Mouse (Mus musculus) E14TG2a.4 (cell line): ENCODE data around the gene Efemp2.

Experiments
- H3K27me3 ChIP-seq: 2 replicates; pipeline ENCODE4 v1.6.1; 2014; ENCODE audit warnings: low read length, control low read depth; ENCODE audit not compliant: insufficient read depth
- H3K36me3 ChIP-seq: 2 replicates; pipeline ENCODE4 v1.6.1; 2014; ENCODE audit warnings: low read length, control low read depth; ENCODE audit not compliant: insufficient read depth
- H3K4me1 ChIP-seq: replicated peaks from 2 replicates; pipeline ENCODE4 v1.6.1; 2014; ENCODE audit warnings: low read depth, low read length, control low read depth
- H3K4me3 ChIP-seq: replicated peaks from 2 replicates; pipeline ENCODE4 v1.5.1; 2014; ENCODE audit warnings: mild to moderate bottlenecking, low read length
- H3K9me3 ChIP-seq: 2 replicates; pipeline ENCODE4 v1.6.1; 2014; ENCODE audit warnings: low read length, control low read depth
- CTCF ChIP-seq: conservative IDR thresholded peaks from 2 replicates; pipeline ENCODE4 v1.5.1; 2014; ENCODE audit warnings: low read length
- NANOG ChIP-seq: IDR thresholded peaks from 2 replicates; pipeline ENCODE4 v1.6.1; 2014; ENCODE audit warnings: borderline replicate concordance, low read length, mixed read lengths
- POU5F1 ChIP-seq: IDR thresholded peaks from 2 replicates; pipeline ENCODE4 v1.6.1; 2014; ENCODE audit warnings: low read length, borderline replicate concordance

The Efemp2 gene

DNA sequence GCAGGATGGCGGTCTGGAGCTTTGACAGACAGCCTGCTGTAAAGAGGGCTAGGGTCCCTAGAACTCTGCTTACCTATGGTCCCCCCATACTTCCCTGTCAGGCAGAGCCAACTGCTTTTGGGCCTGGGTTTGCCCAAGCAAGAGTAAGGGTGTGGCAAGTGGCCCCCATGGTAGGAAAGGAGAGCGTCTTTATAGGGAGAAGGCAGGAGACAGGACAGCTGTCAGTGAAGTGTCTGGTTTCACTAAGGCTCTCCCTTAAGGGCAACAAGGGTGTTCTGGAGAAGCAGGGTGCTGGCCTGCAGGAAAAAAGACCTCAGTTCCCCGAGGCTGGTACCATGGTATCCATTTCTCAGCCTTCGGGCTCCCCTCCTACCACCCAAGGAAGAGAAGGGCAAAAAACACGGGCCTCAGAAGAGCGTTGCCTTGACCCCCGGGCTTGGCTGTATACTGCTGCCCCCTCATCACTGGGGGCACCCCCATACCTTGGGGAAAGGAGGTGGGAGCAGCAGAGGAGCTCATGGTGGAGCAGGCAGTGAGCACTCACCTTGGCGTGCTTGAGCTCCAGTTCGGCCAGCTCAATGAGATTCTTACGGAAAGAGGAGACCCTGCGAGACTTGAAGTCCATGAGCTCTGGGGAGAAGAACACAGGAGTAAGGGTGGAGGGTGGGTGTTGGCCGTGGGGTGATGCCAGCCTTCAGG is 21.7 kb downstream of the Efemp2 start:
- no peaks in the 10 kb centered on the region for H3K27me3 ChIP-seq
- no peak for TF ChIP-seq NANOG
- no peak for TF ChIP-seq CTCF
- TF ChIP-seq POU5F1, result no peak
- peaks cover 65% of the 10 kb centered on the region for H3K4me1 ChIP-seq
- H3K36me3 ChIP-seq, result peaks cover 68% of the 10 kb centered on the region
- H3K4me3 ChIP-seq, result peak overlapping the region; percentile 23; the same call in 1 of the 2 replicates
- H3K9me3 ChIP-seq, result no peaks in the 10 kb centered on the region

DNA sequence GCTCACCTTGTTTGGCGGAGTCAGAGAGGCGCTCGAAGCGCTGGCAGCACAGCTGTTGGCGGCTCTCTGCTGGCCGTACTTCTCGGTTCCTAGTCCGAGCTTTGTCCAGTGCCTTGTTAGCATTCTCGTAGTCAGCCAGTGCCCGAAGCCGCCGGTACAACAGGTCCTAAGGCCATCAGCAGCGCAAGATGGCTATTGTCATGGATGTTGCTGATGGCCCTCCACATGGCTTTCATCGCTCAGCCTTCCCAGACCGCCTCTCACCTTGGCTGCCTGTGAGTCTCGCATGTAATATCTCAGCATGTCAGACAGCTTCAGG is 22.3 kb downstream of the Efemp2 start:
- H3K4me1 ChIP-seq, result peaks cover 65% of the 10 kb centered on the region
- TF ChIP-seq CTCF (no peak), NANOG (peak; percentile 5; the same call in 1 of the 2 replicates)
- peaks cover 68% of the 10 kb centered on the region for H3K36me3 ChIP-seq
- no peaks in the 10 kb centered on the region for H3K27me3 ChIP-seq
- H3K9me3 ChIP-seq, result no peaks in the 10 kb centered on the region
- peak overlapping the region; percentile 23; the same call in 1 of the 2 replicates for H3K4me3 ChIP-seq

DNA sequence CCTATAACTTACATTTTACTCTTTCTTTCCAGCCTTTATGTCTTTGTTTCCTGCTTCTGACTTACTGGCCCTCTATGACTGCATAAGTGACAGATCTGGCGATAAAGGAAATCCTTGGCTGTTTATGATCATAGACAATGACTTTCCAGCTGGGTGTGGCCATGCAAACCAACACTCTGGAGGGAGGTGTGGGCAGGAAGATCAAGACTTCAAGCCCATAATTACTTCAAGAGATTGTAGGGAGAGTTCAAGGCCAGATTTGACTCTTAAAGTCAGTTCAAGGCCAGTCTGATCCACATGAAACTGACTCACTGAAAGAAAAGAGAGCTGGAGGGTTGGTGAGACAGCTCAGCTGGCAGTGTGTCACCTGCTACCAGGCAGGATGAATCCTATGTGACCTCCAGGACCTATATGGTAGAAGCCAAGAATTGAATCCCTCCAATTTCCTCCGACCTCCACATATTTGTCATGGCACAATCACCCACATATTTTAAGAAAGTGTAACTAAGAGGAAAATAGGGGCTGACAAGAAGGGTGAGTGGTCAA is 26.6 kb downstream of the Efemp2 start:
- peaks cover 30% of the 10 kb centered on the region for H3K36me3 ChIP-seq

DNA sequence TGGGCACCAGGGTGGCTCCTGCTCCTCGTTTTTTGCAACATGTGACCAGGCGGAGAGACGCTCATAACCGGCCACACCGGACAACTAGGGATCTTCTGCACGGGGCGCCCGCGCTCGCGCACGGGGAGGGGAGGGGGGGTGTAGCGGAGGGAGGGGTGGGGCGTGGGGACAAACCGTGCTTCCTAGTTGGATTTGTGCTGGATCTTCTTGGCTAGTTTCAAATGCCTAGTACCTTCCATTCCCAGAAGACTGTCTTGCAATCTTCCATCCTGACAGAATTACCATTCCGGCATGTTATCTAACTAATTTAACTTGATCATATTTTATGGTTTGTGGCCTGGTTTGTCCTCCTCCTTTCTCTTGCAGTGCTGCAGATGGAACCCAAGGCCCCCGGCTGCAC is 29.9 kb downstream of the Efemp2 start, which contains the start of gene 1700020D05Rik:
Gene 1700020D05Rik, minus strand, starts transcription at position 101 of the 400 bp plus-strand sequence.
- peaks cover 22% of the 10 kb centered on the region for H3K4me1 ChIP-seq
- H3K9me3 ChIP-seq, result no peaks in the 10 kb centered on the region
- H3K27me3 ChIP-seq, result peaks cover 11% of the 10 kb centered on the region
- H3K36me3 ChIP-seq, result no peaks in the 10 kb centered on the region
- H3K4me3 ChIP-seq, result peak within 1 kb of the TSS; percentile 67
- TF ChIP-seq NANOG, result no peak
- no peak for TF ChIP-seq CTCF
- TF ChIP-seq POU5F1, result no peak

More for the DNA sequence above, 26.6 kb downstream of the Efemp2 start:
- H3K27me3 ChIP-seq, result peaks cover 11% of the 10 kb centered on the region
- no peak for TF ChIP-seq NANOG
- TF ChIP-seq POU5F1, result no peak
- TF ChIP-seq CTCF, result no peak
- H3K9me3 ChIP-seq, result no peaks in the 10 kb centered on the region
- H3K4me1 ChIP-seq, result peaks cover 43% of the 10 kb centered on the region
- no peak overlapping the region for H3K4me3 ChIP-seq

DNA sequence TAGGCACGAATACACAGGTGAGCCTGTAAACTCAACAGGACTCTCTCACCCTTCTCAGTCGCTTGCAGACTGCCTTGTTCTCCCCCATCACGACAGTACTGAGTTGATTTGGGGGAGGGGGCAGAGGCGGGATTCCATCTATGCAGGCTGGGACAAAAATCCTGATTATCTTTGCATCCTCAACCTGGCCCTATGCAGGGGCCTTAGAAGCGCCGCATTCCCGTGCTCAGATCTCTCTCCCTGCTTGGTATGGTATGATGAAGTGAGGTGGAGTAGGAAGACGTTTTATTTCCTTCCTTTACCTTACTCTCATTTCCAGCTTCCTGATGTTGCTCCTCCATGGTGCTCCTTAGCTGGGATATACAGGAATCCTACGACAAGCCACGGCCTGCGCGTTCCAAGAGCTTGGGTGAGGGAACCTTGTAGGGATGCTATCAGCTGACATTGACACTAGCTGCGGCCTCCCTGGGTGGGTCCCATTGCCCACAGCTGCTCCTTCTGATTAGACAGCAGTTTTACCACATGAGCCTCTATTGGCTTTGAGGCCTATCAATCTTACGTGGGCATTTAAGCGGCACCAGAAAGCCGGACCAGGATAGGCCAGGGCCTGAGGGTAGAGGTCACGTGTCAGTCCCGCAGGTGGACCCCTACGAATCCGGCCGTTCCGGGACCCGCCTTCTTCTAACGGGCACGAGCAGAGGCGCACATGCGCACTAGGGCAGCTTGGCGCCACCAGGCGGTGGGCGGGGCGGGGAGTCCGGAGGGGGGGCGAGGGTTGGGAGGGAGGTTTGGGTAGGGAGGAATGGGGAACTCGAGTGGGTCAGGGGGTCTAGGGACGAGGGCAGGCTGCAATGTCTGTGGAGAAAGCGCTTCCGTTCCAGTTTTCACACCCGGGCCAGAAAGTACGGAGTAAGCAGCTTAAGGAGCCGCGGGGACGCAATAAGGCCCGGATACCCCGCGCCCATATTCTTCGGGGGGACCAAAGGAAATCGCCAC is 36.6 kb downstream of the Efemp2 start, which contains the start of gene Snx32:
Gene Snx32, minus strand, starts transcription at position 508 of the 996 bp plus-strand sequence.
- no peaks in the 10 kb centered on the region for H3K9me3 ChIP-seq

DNA sequence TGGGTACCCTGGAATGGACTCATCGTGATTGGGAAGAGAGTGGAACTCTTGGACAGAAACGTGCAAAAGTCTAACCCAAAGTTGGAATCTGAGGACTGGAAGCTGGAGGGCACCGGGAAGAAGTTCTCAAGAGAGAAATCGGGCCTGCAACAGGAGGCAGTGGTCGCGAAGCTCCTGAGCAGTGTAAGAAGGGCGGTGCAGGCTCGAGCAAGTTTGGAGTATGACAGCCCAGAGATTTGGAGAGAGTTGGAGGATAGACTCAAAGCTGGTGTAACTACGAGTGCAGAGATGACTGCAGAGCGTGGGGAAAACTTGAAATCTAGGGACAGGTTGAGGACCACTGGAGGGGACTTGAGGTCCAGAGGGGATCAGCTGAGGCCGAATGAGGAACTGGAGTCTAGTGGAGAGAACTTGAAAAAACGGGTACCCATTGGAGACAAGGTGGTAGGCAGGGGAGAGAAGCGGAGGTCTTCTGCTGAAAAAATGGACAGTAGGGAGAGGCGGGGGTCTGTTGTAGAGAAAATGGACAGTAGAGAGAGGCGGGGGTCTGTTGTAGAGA is 37.4 kb downstream of the Efemp2 start:
- TF ChIP-seq CTCF, result no peak
- H3K36me3 ChIP-seq, result no peaks in the 10 kb centered on the region
- H3K4me1 ChIP-seq, result peaks cover 51% of the 10 kb centered on the region
- no peaks in the 10 kb centered on the region for H3K27me3 ChIP-seq
- peak overlapping the region; percentile 80 for H3K4me3 ChIP-seq
- H3K9me3 ChIP-seq, result no peaks in the 10 kb centered on the region

More for the DNA sequence above, 36.6 kb downstream of the Efemp2 start, which contains the start of gene Snx32:
- TF ChIP-seq NANOG, result no peak
- no peaks in the 10 kb centered on the region for H3K36me3 ChIP-seq
- peak within 1 kb of the TSS; percentile 80 for H3K4me3 ChIP-seq
- H3K4me1 ChIP-seq, result peaks cover 47% of the 10 kb centered on the region
- no peaks in the 10 kb centered on the region for H3K27me3 ChIP-seq

DNA sequence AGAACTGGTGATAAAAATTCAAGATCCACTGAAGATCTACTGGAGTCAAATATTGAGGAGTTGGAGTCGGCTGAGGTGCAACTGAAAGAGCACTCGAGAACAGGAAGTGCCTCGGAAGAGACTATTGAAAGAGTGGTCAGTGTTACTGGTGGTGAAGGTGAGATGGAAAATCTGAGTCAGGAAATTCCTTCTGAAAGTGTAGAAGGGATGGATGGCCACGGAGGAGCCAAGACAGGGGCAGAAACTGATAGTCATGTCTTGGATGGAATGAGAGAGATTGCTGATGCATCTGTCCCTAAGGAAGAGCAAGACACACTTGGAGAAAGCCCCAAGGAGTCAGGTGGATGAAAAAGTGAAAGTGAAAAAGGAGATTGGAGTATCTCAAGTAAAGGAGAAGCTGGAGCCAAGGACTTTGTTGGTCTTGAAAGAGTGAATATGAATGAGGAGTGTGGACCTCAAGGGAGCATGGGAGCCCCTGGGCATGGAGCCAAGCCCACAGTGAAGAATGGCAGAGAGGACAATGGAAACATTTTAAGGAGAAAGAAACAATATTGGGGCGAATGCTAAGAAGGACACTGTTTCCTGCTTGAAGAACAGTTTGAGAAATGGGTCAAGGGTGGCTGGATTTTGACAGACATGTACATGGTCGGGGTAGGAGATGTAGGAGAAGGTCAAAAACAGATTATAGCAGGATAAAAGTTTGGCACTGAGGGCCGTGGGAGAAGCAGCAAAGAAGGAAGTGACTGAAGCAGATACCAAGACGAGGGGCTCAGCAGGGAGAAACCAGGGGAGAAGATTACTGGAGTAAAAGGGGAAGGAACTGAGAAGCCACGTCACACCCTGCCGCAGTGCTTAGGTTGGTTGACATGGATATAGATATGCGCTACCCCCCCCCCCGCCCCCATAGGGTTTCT is 38.6 kb downstream of the Efemp2 start:
- peaks cover 59% of the 10 kb centered on the region for H3K4me1 ChIP-seq
- no peaks in the 10 kb centered on the region for H3K36me3 ChIP-seq
- no peak for TF ChIP-seq NANOG
- no peak for TF ChIP-seq POU5F1
- no peak for TF ChIP-seq CTCF
- H3K9me3 ChIP-seq, result no peaks in the 10 kb centered on the region
- no peak overlapping the region for H3K4me3 ChIP-seq
- H3K27me3 ChIP-seq, result no peaks in the 10 kb centered on the region

DNA sequence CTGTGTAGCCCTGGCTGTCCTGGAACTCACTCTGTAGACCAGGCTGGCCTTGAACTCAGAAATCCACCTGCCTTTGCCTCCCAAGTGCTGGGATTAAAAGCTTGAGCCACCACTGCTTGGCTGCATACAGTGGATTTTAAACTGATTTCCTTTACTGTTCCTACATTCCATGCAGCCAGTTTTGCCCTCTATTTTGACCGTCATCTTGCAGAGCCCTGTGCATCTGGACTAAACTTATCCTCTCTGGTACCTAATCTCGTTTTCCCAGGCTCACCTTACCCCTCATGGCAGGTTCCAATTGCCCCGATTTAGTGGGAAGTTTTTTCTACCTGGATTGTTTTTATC is 39.2 kb downstream of the Efemp2 start:
- Histone ChIP-seq H3K9me3 (no peaks in the 10 kb centered on the region), H3K27me3 (no peaks in the 10 kb centered on the region), H3K36me3 (no peaks in the 10 kb centered on the region), H3K4me3 (no peak overlapping the region), H3K4me1 (peaks cover 65% of the 10 kb centered on the region)
- TF ChIP-seq NANOG, result no peak
- TF ChIP-seq CTCF, result no peak
- TF ChIP-seq POU5F1, result no peak
